Mouse (Mus musculus): ENCODE measurements around the gene St6galnac3. TPM values are rescaled to one million over a fixed set of nuclear protein-coding genes. Genes with fewer than 3 reads are reported as not detected.

The St6galnac3 gene
- polyA plus RNA-seq, 1 experiment from 2014 or later: 10.5 TPM

DNA sequence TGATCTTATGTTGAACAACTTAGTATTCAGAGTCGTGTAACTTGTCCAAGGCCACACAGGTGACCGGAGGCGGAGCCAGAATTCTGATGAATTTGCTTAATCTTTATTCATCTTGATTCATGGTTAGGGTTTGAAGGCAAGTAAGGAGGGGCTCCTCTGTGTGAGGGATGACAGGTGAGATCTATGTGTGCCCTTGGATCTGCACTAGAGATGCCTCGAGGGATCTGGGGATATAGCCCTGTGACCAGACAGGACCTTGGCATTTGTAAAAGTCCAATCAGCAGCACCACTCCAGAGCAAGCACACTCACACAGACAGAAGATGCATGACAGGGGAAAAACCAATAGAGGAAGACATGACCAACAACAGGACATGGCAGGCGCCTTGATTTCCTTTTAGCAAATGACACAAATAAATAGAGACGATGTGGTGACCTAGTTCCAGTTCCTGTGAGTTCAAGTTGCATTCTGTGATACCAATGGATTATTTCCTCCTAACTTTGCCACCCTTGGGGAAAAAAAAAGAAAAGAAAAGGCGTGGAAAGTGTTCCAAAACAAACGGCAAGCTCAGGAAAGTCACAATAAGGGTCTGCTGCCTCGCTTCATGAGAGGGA is 1.4 kb downstream of the St6galnac3 start:
- Histone ChIP-seq H3K36me3 (ENCODE audit: control insufficient read depth, insufficient read depth) (no peaks in the 10 kb centered on the region), H3K4me2 (ENCODE audit: low read depth, low read length) (peak overlapping the region; percentile 83), H3K27ac (ENCODE audit: low read length) (peak overlapping the region; percentile 78), H3K9me3 (replicated peaks; ENCODE audit: control insufficient read depth, low read length) (no peaks in the 10 kb centered on the region), H3K27me3 (ENCODE audit: control insufficient read depth, insufficient read depth, low read depth, low read length) (no peaks in the 10 kb centered on the region; the same call in 1 of the 2 replicates), H3K4me3 (ENCODE audit: low read depth, low read length) (peak overlapping the region; percentile 87), H3K4me1 (ENCODE audit: control insufficient read depth, low read depth, low read length) (peaks cover 49% of the 10 kb centered on the region), H3K9ac (ENCODE audit: low read depth, low read length) (peak overlapping the region; percentile 94)
- 49% methylated on average over 9 of the region's 9 CpGs for WGBS (ENCODE audit: insufficient replicate concordance)
- ATAC-seq (ENCODE audit: low read depth): no peak

DNA sequence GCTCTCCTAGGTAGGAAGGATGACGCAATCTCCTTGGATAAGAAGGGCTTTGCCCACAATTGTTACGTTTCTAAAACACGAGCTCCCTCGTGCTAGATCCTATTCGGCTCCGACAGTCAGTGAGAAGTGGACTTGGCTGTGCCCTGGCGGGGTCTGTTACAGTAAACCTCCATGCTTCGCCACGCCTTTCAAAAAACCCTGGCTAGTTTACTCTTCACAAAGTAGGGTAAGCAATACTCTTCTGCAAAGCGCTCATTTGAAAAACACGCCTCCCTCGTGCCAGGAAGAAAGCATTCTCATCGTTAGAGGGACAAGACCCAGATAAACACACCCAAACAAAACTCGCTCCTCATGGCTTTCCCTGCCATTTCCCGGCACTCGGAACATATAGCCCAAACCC is 3.4 kb downstream of the St6galnac3 start:
- 46% methylated on average over 16 of the region's 16 CpGs for WGBS (ENCODE audit: insufficient replicate concordance)
- H3K4me1 ChIP-seq (ENCODE audit: control insufficient read depth, low read depth, low read length): peaks cover 59% of the 10 kb centered on the region
- H3K4me3 ChIP-seq (ENCODE audit: low read depth, low read length): peak overlapping the region; percentile 34
- peak overlapping the region; percentile 36; the same call in 1 of the 2 replicates for H3K9ac ChIP-seq (ENCODE audit: low read depth, low read length)
- H3K27me3 ChIP-seq (ENCODE audit: control insufficient read depth, insufficient read depth, low read depth, low read length): no peaks in the 10 kb centered on the region; the same call in 1 of the 2 replicates
- no peaks in the 10 kb centered on the region for H3K9me3 ChIP-seq (replicated peaks; ENCODE audit: control insufficient read depth, low read length)
- ATAC-seq (ENCODE audit: low read depth): no peak
- no peaks in the 10 kb centered on the region for H3K36me3 ChIP-seq (ENCODE audit: control insufficient read depth, insufficient read depth)
- H3K27ac ChIP-seq (ENCODE audit: low read length): peak overlapping the region; percentile 55
- peak overlapping the region; percentile 48 for H3K4me2 ChIP-seq (ENCODE audit: low read depth, low read length)

DNA sequence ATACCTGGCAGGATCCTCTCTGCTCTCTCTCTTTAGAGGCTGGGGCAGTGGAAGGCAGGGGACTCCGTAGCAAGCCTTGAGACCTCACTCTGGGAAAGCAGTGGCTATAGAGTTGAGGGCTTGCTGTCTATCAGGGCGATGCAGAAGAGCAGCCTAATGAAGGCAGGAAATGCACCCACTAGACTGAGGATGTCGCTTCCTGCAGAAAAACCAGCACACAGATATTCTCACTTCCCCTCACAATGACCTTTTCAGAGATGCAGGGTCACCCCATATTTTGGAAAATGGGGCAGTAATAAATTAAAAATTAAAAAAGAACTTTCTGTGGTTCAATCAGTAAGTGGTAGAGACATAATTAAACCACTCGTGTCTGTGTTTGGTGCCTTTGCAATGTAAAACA is 4.1 kb downstream of the St6galnac3 start:
- Histone ChIP-seq H3K4me3 (ENCODE audit: low read depth, low read length) (no peak overlapping the region; the same call in 1 of the 2 replicates), H3K9me3 (replicated peaks; ENCODE audit: control insufficient read depth, low read length) (no peaks in the 10 kb centered on the region), H3K4me2 (ENCODE audit: low read depth, low read length) (peak overlapping the region; percentile 48; the same call in 1 of the 2 replicates), H3K9ac (ENCODE audit: low read depth, low read length) (peak overlapping the region; percentile 36; the same call in 1 of the 2 replicates), H3K27me3 (ENCODE audit: control insufficient read depth, insufficient read depth, low read depth, low read length) (no peaks in the 10 kb centered on the region; the same call in 1 of the 2 replicates), H3K27ac (ENCODE audit: low read length) (peak overlapping the region; percentile 55; the same call in 1 of the 2 replicates), H3K36me3 (ENCODE audit: control insufficient read depth, insufficient read depth) (no peaks in the 10 kb centered on the region), H3K4me1 (ENCODE audit: control insufficient read depth, low read depth, low read length) (peaks cover 59% of the 10 kb centered on the region)
- ATAC-seq (ENCODE audit: low read depth): no peak
- 21% methylated on average over 4 of the region's 4 CpGs for WGBS (ENCODE audit: insufficient replicate concordance)

DNA sequence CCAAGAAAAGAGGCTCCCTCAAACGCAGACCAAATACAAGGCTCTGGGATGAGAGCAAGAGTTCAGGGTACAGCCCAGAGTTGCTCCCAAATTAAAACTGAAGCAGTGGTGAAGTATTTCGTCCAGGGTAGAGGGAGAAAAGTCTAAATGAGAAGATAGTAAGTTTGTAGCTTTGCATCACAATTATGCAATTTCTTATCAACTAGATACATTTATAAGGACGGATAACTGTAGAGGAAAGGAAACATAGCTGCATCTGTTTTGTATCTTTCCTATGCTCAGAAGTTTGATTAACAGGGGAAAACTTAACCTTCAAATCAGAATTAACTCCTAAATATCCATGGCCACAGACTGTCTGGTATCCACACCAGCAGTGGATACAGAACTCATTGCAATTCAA is 4.7 kb downstream of the St6galnac3 start:
- H3K4me1 ChIP-seq (ENCODE audit: control insufficient read depth, low read depth, low read length): peaks cover 55% of the 10 kb centered on the region
- WGBS (ENCODE audit: insufficient replicate concordance): 12% methylated on average over 3 of the region's 3 CpGs
- H3K9me3 ChIP-seq (replicated peaks; ENCODE audit: control insufficient read depth, low read length): no peaks in the 10 kb centered on the region
- H3K9ac ChIP-seq (ENCODE audit: low read depth, low read length): no peak overlapping the region
- H3K27me3 ChIP-seq (ENCODE audit: control insufficient read depth, insufficient read depth, low read depth, low read length): no peaks in the 10 kb centered on the region; the same call in 1 of the 2 replicates
- no peaks in the 10 kb centered on the region for H3K36me3 ChIP-seq (ENCODE audit: control insufficient read depth, insufficient read depth)
- peak overlapping the region; percentile 48; the same call in 1 of the 2 replicates for H3K4me2 ChIP-seq (ENCODE audit: low read depth, low read length)
- ATAC-seq (ENCODE audit: low read depth): no peak
- H3K27ac ChIP-seq (ENCODE audit: low read length): peak overlapping the region; percentile 35
- H3K4me3 ChIP-seq (ENCODE audit: low read depth, low read length): no peak overlapping the region

DNA sequence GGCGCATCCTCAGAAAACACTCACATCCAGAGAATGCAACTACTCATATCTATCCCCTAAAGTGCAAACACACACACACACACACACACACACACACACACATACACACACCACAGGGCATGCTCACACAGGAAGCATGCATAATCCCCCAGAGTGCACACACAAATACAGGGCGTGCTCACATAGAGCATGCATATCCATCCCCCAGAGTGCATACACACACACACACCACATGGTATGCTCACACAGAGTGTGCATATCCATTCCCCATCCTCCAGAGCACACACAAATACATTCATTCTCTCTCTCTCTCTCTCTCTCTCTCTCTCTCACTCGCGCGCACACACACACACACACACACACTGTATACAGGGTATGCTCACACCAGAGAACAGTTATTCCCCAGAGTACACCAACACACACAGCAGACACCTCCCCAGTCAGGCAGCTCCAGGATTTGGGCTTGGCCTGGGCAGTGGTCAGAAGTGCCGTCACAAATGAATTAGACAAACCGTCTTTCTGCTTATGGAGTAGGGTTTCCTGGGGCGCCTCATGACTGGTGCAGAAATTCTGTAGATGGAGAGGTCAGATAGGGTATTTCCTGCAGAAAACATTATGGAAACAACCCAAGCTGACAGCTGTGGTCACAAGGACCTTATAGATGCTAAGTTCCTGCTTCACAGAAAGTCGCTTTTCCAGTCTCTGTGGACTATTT is 5.6 kb downstream of the St6galnac3 start:
- no peaks in the 10 kb centered on the region; the same call in 1 of the 2 replicates for H3K27me3 ChIP-seq (ENCODE audit: control insufficient read depth, insufficient read depth, low read depth, low read length)
- 55% methylated on average over 9 of the region's 9 CpGs for WGBS (ENCODE audit: insufficient replicate concordance)
- no peak overlapping the region for H3K4me3 ChIP-seq (ENCODE audit: low read depth, low read length)
- no peak overlapping the region for H3K9ac ChIP-seq (ENCODE audit: low read depth, low read length)
- no peaks in the 10 kb centered on the region for H3K36me3 ChIP-seq (ENCODE audit: control insufficient read depth, insufficient read depth)
- no peaks in the 10 kb centered on the region for H3K9me3 ChIP-seq (replicated peaks; ENCODE audit: control insufficient read depth, low read length)
- peak; percentile 18; the same call in 1 of the 2 replicates for ATAC-seq (ENCODE audit: low read depth)
- H3K27ac ChIP-seq (ENCODE audit: low read length): peak overlapping the region; percentile 35
- peak overlapping the region; percentile 1; the same call in 1 of the 2 replicates for H3K4me2 ChIP-seq (ENCODE audit: low read depth, low read length)
- H3K4me1 ChIP-seq (ENCODE audit: control insufficient read depth, low read depth, low read length): peaks cover 51% of the 10 kb centered on the region

DNA sequence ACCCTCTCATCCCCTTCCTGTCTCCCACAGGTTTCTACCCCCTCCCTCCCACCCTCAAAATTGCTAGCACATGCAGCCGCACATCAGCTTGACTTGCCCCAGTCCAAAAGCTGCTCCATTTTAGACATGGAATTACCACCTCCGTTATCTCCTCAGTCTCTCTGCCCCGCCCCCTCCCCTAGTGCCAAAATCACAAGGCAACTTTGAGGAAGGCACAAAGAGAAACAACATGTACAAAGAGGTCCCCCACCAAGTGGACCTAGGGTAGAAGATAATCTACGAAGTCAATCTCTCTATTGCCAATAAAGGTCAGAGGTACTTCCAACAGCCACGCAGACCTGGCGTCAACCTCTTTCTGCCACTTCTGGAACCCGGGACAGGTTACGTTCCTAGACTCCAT is 6.2 kb downstream of the St6galnac3 start:
- no peak for ATAC-seq (ENCODE audit: low read depth)
- Histone ChIP-seq H3K9me3 (replicated peaks; ENCODE audit: control insufficient read depth, low read length) (peaks cover 6% of the 10 kb centered on the region), H3K36me3 (ENCODE audit: control insufficient read depth, insufficient read depth) (no peaks in the 10 kb centered on the region; the same call in 1 of the 2 replicates), H3K4me2 (ENCODE audit: low read depth, low read length) (no peak overlapping the region; the same call in 1 of the 2 replicates), H3K9ac (ENCODE audit: low read depth, low read length) (no peak overlapping the region), H3K27me3 (ENCODE audit: control insufficient read depth, insufficient read depth, low read depth, low read length) (no peaks in the 10 kb centered on the region; the same call in 1 of the 2 replicates), H3K4me3 (ENCODE audit: low read depth, low read length) (no peak overlapping the region), H3K4me1 (ENCODE audit: control insufficient read depth, low read depth, low read length) (peaks cover 49% of the 10 kb centered on the region), H3K27ac (ENCODE audit: low read length) (0 out of 2 replicates have a peak overlapping the region, but pooled peaks have one; percentile 9)
- 40% methylated on average over 8 of the region's 8 CpGs for WGBS (ENCODE audit: insufficient replicate concordance)

DNA sequence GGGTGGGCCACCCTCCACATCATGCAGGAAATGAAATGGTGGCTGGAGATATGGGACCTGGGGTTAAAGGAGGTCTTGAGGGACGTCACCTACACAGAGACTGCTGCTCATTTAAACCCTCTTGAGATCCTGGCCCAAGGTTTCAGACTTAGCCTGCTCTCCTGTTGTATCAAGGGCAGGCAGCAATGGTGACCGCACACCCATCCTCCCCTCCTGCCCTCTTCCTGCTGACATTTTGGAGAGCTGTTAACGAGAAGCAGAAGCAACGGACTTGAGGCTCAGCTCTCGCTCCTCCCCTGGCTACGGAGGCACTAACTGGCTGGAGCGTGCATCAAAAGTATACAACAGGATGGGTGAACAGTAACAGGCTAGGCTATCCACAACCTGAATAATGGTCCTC is 7.2 kb downstream of the St6galnac3 start:
- ATAC-seq (ENCODE audit: low read depth): no peak
- Histone ChIP-seq H3K27ac (ENCODE audit: low read length) (no peak overlapping the region), H3K9me3 (replicated peaks; ENCODE audit: control insufficient read depth, low read length) (peaks cover 7% of the 10 kb centered on the region), H3K4me1 (ENCODE audit: control insufficient read depth, low read depth, low read length) (peaks cover 41% of the 10 kb centered on the region), H3K36me3 (ENCODE audit: control insufficient read depth, insufficient read depth) (no peaks in the 10 kb centered on the region; the same call in 1 of the 2 replicates), H3K4me2 (ENCODE audit: low read depth, low read length) (no peak overlapping the region), H3K9ac (ENCODE audit: low read depth, low read length) (no peak overlapping the region), H3K4me3 (ENCODE audit: low read depth, low read length) (no peak overlapping the region), H3K27me3 (ENCODE audit: control insufficient read depth, insufficient read depth, low read depth, low read length) (no peaks in the 10 kb centered on the region)
- 39% methylated on average over 7 of the region's 7 CpGs for WGBS (ENCODE audit: insufficient replicate concordance)

DNA sequence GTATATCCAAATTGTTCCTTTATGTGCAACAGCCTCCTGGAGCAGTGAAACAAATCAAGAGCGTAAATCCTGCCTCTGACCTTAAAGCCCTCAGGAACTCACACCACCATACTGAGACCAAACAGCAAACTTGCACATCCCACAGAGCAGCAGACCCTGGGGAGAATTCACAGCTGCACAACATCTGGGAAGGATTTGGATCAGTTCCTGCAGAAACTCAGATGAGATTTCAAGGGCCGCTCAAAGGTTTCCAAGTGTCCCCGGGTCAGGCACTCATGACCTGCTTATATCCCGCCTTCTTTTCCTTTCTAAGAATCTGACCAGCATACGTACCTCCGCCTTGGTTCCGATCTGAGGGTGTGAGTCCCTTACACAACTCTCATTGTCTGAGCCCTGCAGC is 9.3 kb downstream of the St6galnac3 start:
- H3K36me3 ChIP-seq (ENCODE audit: control insufficient read depth, insufficient read depth): no peaks in the 10 kb centered on the region; the same call in 1 of the 2 replicates
- no peak overlapping the region for H3K4me3 ChIP-seq (ENCODE audit: low read depth, low read length)
- 85% methylated on average over 7 of the region's 7 CpGs for WGBS (ENCODE audit: insufficient replicate concordance)
- H3K27ac ChIP-seq (ENCODE audit: low read length): no peak overlapping the region
- H3K9me3 ChIP-seq (replicated peaks; ENCODE audit: control insufficient read depth, low read length): peaks cover 7% of the 10 kb centered on the region
- no peak overlapping the region for H3K9ac ChIP-seq (ENCODE audit: low read depth, low read length)
- peaks cover 27% of the 10 kb centered on the region for H3K4me1 ChIP-seq (ENCODE audit: control insufficient read depth, low read depth, low read length)
- no peaks in the 10 kb centered on the region for H3K27me3 ChIP-seq (ENCODE audit: control insufficient read depth, insufficient read depth, low read depth, low read length)
- no peak for ATAC-seq (ENCODE audit: low read depth)
- H3K4me2 ChIP-seq (ENCODE audit: low read depth, low read length): no peak overlapping the region

DNA sequence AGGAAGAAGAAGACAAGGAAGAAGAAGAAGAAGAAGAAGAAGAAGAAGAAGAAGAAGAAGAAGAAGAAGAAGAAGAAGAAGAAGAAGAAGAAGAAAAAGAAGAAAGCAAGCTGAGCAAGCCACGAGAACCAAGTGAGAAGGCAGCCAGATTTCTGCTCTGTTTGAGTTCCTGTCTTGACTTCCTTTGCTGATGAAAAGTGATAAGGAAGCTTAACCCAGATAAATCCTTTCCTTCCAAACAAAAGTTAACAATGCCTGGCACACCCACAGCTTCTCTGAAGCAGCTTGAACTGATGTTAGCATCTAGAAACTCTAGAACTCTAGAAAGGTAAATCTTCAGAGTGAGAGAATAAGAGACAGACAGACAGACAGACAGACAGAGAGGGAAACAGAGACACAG is 14.4 kb downstream of the St6galnac3 start:
- Histone ChIP-seq H3K27ac (ENCODE audit: low read length) (no peak overlapping the region), H3K4me1 (ENCODE audit: control insufficient read depth, low read depth, low read length) (no peaks in the 10 kb centered on the region; the same call in 1 of the 2 replicates), H3K4me2 (ENCODE audit: low read depth, low read length) (no peak overlapping the region), H3K4me3 (ENCODE audit: low read depth, low read length) (no peak overlapping the region), H3K27me3 (ENCODE audit: control insufficient read depth, insufficient read depth, low read depth, low read length) (no peaks in the 10 kb centered on the region), H3K9ac (ENCODE audit: low read depth, low read length) (no peak overlapping the region), H3K36me3 (ENCODE audit: control insufficient read depth, insufficient read depth) (no peaks in the 10 kb centered on the region; the same call in 1 of the 2 replicates), H3K9me3 (replicated peaks; ENCODE audit: control insufficient read depth, low read length) (peaks cover 7% of the 10 kb centered on the region)
- ATAC-seq (ENCODE audit: low read depth): no peak
- 0% methylated on average over 1 of the region's 1 CpGs for WGBS (ENCODE audit: insufficient replicate concordance)
